Mouse (Mus musculus) urinary bladder, postnatal 4 days (tissue): Measurements from ENCODE around the gene Smyd4.

ENCODE experiments used
- DNase-seq, 2 experiments: peaks; one replicate each; pipeline ENCODE4 v3.0.0; 2021 to 2022; ENCODE audit warnings: low spot score in 2 of 2

Gene Smyd4

GRCm38 (mm10) chr11:75348199-75348889 lies at the start of gene Smyd4, which contains the start of gene Rpa1:
TSS of gene Smyd4 (plus strand) at chr11:75348433.
TSS of gene Rpa1 (minus strand) at chr11:75348324.
- DNase-seq, result peak; percentile 93 to 95

GRCm38 (mm10) chr11:75298491-75298890 lies 49.7 kb upstream of the Smyd4 start:
- DNase-seq, result no peak

GRCm38 (mm10) chr11:75299786-75300185 lies 48.4 kb upstream of the Smyd4 start:
- DNase-seq, result no peak

- DNase-seq, result no peak
Observed at GRCm38 (mm10) chr11:75300954-75301353, 47.3 kb upstream of the Smyd4 start.

GRCm38 (mm10) chr11:75304797-75305196 lies 43.4 kb upstream of the Smyd4 start:
- DNase-seq, result no peak

- DNase-seq, result no peak
Observed at GRCm38 (mm10) chr11:75308650-75309049, 39.6 kb upstream of the Smyd4 start.

- no peak for DNase-seq
Observed at GRCm38 (mm10) chr11:75310813-75311212, 37.4 kb upstream of the Smyd4 start.

- DNase-seq, result no peak
Observed at GRCm38 (mm10) chr11:75311751-75312150, 36.5 kb upstream of the Smyd4 start.

GRCm38 (mm10) chr11:75313834-75314233 lies 34.4 kb upstream of the Smyd4 start:
- DNase-seq, result no peak

- DNase-seq, result no peak
Observed at GRCm38 (mm10) chr11:75318351-75319221, 29.6 kb upstream of the Smyd4 start.

GRCm38 (mm10) chr11:75319246-75319645 lies 29.0 kb upstream of the Smyd4 start:
- no peak for DNase-seq

- DNase-seq, result no peak
Observed at GRCm38 (mm10) chr11:75323326-75323737, 24.9 kb upstream of the Smyd4 start.

- DNase-seq, result no peak
Observed at GRCm38 (mm10) chr11:75324433-75324832, 23.8 kb upstream of the Smyd4 start.

- DNase-seq, result no peak
Observed at GRCm38 (mm10) chr11:75325116-75325968, 22.9 kb upstream of the Smyd4 start.

GRCm38 (mm10) chr11:75325969-75326311 lies 22.3 kb upstream of the Smyd4 start:
- no peak for DNase-seq

GRCm38 (mm10) chr11:75336676-75337075 lies 11.6 kb upstream of the Smyd4 start:
- DNase-seq, result no peak

- no peak for DNase-seq
Observed at GRCm38 (mm10) chr11:75337246-75337645, 11.0 kb upstream of the Smyd4 start.

GRCm38 (mm10) chr11:75340076-75340475 lies 8.2 kb upstream of the Smyd4 start:
- no peak for DNase-seq

GRCm38 (mm10) chr11:75340698-75341345 lies 7.4 kb upstream of the Smyd4 start:
- no peak for DNase-seq

- DNase-seq, result no peak
Observed at GRCm38 (mm10) chr11:75343096-75343495, 5.1 kb upstream of the Smyd4 start.

- DNase-seq, result no peak
Observed at GRCm38 (mm10) chr11:75344163-75344562, 4.1 kb upstream of the Smyd4 start.

GRCm38 (mm10) chr11:75344716-75345115 lies 3.5 kb upstream of the Smyd4 start:
- DNase-seq, result no peak
